Mouse (Mus musculus): Measurements from ENCODE around the gene Kcnq5.
"Not testable (repeated sequence)": the region's sequence is repeated elsewhere in the genome, so short reads cannot be mapped to it uniquely, and the experiment has no call there.

Kcnq5 gene

DNA sequence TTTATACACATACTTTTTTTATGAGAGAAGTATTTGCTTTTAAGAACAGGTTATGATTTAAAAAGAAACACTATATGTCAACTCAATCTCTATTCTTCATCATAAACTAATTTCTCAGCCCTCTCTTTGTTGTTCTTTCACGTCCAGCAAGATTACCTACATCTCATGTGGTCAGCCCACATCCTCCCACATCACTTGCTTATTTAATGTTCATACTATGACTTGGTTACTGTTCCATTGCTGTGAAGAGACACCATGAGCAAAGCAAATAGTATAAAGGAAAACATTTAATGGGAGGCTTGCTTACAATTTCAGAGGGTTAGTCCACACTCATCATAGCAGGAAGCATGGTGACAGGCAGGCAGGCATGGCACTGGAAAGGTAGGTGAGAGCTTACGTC is 124.4 kb downstream of the Kcnq5 start:
- no peak for DNase-seq

DNA sequence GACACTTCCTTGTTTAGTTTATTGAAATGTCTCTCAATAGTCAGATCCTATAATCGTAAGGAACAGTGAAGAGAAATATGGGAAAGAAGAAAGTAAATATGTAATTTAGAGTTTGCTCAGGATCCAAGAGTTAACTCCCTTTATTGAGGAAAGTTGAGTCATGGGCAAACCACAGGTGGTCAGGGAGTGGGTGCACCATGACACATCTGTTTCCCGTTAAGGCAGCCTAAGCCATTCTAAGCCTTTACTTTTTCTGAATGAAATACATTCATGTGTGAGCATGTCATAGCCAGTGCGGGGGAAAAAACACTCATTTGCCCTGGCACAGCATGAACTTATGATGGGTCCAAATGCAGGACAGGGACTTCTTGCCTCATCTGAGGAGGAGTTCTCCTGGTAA is 125.4 kb downstream of the Kcnq5 start:
- no peak for DNase-seq

DNA sequence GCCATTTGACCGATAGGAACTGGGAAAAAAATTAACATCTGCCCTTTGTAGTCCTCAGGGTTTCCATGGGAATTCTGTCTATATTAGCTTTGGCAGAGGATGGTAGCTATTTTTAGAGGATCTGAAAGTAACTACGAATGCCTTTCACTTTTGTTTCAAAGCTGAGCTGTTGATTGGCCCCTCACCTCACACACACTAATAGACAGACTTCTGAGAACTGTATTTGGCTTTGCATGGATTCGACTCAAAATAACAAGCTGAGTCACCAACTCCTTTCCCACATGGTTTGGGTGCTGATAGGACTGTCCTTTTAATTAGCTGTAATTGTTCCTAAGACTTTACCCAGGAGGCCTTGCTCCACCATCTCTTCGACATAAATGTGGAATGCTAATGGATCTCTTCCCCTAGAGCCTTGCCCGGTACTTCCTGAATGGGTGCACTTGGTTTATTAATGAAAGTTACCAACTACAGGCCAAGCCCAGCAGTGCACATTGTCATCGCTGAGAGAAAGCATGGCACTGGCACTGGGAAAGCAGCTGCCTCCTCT is 131.8 kb downstream of the Kcnq5 start:
- no peak for DNase-seq

DNA sequence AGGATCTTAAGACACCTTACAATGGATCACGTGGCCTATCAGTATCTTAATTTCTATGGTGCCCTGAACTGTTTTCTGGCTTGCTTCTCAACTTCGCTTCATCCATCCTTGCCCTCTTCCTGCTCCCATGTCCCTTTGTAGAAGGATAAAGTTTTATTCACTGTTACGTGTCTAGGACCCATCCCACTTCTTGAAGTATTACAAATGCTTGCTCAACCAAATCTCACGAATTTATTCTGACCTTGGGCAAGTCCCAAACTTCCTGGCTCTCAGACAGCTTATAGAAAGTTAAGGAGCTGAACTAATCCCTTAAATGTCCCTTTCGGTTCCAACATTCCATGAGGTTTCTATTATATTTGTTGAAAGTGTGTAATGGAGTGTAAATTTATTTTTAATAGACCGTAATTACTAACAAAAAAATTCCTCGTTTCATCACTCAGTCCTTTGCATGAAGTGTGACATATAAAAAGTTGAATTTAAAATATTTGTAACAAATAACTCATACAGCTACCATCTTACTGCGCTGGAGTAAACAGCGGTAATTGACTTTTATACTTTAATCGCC is 141.6 kb downstream of the Kcnq5 start:
- no peak for DNase-seq

DNA sequence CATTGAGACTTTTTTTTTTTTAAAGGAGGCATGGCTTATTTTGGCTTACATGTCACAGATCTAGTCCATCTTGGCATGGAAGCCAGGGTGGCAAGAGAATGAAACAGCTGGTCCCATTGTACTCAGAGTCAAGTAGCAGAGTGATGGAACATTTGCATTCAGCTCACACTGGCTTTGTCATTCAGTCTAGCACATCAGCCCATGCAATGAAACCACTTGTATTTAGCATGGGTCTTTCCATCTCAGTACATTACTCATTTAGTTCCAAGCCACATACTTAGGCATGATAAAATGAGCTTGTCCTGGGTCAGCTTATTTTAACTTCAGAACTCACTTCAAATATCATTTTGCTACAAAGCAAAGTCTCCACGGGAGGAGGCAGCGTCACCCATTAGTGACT is 156.7 kb downstream of the Kcnq5 start:
- DNase-seq = no peak

DNA sequence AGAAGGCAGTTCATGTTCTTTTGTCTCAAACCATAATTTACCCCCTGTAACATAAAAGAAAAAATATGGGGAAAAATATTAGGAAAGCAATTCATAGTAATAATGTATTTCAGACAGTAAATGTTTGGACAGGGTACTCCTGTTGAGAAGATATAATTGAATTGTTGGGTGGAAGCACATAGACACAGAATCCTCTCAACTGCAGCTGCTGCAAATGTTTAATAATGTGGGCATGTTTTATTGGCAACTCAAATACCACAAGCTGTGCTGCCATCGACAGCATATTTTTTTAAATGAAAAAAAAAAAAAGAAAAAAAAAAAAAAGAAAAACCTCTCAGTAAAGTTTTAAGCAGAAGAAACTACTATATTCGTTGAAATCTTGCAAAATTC is 157.3 kb downstream of the Kcnq5 start:
- no peak for DNase-seq

DNA sequence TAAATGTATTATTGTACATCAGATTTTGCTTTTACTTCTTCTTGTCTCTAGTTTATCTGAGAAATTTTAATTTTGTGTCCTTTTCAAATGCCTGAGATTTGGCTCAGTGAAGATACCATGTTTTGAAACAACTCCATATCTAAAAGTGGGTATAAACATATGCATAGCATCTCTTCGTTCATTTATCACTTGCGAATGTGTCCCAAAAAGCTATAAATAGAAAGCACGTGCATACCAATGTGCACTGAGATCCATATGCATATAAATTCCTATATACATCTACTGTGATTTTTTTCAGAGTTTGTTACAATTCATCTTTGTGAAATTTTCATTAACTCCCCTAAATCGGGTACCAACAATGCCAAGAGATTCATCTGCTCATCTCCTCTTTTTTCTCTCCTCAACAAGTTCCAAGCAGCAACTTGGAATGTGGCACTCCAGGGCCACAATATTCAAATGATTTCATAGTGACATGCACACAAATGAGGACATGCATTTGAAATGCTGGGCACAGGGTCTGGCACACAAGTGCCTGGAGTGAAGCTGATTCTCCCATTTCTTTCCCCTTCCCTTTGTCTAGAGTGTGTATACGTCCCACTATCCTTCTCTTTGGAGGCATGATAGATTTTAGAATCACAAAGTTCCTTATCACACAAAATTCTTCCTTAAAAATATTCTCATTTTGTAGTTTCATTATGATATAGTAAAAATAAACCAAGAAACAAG is 157.8 kb downstream of the Kcnq5 start:
- no peak for DNase-seq

DNA sequence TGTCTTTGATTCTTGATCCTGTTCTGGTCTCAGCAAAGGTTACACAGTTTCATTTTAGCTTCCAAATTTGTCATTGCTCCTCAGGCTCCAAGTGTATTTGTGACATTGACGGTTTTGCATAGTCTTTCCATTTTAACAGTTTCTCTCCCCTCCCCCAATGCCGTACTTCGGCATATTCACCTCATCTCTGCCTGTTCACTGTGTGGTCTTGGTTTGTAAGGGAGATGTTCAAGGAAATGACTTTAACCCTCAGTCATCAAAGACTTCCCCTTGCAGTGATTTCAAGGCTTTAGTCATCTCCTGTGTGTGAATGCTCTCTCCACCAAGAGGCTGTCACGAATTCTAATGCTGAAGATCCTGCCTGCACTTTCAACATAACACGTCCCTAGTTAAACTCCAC is 181.0 kb downstream of the Kcnq5 start:
- DNase-seq = no peak

DNA sequence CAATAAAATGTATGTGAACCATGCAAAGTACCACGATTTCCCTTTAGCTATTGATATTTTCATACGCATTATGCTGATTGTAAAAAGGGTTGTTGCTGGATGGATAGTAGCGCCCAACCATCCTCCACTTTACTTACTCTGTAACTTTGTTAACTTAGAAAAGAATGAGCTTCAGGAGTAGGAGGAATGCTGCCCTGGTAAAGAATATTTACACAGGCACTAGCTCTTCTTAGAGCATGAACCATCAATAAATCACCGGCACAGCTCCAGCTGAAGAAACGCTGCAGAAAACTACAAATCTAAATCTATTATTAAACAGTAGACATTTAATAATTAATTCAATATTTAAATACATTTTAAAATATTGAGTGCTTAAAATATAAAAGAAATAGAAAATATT is 184.2 kb downstream of the Kcnq5 start:
- no peak for DNase-seq

DNA sequence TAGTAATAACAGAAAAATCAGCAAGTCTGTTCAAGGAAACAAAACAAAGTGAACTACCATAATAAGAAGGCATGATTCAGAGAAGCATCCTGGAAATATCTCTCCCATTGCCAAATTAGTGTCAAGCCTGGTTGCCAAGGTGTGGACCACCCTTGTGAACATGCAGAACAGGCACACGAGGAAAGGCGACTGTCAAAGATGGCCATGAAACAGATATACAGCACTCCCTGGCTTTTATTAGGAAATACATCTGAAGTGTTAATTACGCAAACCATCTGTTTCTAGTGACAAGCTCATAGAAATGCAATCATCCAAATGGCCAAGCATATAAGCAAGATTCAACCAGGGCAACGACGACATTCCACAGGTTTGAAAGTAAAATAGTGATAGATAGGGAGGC is 187.8 kb downstream of the Kcnq5 start:
- DNase-seq = no peak

DNA sequence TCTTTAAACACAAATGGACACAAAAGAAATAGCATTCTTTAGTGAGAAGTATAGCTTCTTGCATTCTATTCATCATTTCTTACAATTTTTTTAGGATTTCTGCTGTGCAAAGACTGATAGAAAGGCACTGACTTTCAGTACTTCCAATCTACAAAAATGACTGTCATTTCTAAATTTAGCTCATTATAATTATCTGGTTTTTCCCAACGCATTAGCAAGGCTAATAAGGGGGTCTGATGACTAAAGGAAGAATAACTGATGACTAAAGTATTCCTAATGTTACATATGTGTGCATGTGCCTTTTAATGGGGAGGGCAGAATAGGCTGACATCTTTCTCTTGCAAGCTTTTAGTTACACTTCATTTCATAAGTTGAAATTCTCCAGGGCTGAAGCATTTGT is 191.2 kb downstream of the Kcnq5 start:
- no peak for DNase-seq

DNA sequence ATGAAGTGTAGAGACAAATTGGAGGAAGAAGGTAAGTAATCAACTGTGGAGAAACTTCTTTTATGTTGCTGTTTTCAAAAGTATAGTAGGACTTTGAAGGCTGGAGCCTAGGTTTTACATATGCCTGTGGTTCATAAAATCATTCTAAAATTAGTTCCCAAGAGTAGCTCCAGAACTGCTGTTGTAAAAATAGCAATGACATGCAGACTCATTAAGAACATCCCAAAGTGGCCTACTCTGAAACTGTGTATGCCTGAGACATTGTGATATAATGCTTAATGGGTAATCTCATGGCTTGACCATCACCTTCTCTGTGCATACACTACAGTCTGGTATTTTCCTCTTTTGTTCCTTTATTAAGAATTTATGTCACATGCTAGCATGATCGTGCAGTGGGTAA is 212.4 kb downstream of the Kcnq5 start:
- DNase-seq = no peak

DNA sequence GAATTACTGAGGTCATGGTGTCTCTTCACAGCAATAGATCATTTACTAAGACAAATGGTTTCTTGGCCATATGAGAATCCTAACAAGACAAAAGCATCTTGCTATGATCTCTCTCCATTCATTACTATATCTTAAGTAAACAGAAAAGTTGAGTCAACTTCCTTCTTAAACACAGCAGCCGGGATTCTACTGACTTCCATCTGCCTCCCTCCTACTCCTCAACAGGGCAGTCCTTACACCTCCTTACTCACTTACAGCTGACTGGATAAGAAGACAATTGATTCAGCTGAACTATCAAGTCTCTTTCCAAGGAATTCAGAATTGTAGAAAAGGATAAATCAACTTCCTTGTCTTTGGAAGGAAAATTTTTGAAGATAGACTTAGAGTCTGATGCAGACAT is 232.6 kb downstream of the Kcnq5 start:
- no peak for DNase-seq

DNA sequence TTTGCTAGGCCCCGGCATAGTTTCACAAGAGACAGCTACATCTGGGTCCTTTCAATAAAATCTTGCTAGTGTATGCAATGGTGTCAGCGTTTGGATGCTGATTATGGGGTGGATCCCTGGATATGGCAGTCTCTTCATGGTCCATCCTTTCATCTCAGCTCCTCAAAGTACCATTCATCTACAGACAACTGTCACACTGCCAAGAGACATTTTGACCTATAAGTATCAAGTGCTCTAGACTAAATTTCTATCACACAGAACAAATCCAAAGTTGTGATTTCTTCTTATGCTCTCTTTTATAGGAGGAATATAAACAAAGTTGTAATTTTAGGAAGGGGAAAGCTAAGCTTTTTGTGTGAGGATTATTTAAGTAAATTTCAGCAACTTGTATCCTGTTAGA is 238.5 kb downstream of the Kcnq5 start:
- DNase-seq = not testable (repeated sequence)

DNA sequence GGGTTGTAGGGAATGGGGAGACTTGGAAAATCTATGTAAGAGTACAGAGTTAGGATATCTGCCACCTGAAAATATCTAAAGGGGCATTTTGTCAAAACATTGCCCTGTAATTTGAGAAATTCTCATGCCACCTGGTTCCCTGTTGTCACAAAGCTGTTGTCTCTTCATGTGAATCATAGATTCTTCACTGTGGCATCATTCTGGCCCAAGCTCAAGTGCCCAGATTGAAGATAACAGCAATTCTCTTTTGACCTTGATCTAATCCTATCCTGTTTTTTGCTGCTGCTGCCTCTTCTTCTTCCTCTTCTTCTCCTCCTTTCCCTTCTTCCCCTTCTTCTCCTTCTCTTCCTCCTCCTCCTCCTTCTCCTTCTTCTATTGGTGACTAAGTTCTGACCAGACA is 240.5 kb downstream of the Kcnq5 start:
- DNase-seq = no peak

DNA sequence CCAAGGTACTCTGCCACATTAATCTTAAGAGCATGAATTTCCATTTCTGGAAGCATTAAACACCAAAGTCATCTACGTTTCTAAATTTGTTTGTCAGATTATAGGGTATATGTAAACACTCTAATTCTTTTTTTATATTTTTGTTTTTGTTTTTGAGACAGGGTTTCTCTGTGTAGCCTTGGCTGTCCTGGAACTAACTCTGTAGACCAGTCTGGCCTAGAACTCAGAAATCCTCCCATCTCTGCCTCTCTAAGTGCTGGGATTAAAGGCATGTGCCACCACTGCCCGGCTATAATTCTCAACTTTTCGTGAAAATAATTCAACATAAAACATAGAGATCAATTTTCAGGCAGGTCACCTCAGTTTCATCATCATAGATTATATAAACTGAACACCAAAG is 246.9 kb downstream of the Kcnq5 start:
- no peak for DNase-seq

DNA sequence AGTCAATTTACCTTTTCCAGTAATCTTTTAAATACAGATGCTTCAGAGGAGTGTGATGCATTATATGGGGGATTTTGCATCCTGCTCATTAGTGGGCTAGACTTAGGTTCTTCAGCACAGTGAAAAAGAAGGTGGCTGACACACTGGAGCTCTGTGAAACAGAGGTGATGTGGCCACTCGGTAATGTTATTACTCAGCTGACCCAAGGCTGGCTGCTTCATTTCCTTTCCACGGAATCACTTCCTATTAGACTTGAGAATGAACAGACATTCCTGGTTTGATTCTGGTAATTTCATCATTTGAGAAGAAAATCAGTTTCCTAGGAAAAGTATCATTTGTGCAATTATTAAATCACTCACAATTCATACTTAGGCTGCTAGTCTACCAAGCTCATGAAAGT is 249.0 kb downstream of the Kcnq5 start:
- no peak for DNase-seq

DNA sequence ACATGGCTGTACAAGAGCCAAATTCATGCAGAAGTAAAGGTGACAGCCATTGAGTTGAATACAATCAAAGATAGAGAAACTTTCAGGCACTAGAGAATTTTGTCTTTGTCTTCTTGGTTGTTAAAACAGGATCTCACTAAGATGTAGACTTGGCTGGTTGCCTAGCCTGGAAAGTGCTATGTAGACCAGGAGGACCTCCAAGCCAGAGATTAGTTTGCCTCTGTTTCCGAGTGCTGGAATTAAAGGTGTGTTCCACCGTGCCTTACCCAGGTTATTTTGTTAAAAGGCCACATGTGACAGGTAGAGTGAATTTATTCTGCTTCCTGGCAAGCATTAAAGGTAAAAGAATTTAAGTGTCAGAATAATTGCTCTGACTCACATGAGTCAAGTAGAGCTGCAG is 271.3 kb downstream of the Kcnq5 start:
- no peak for DNase-seq

DNA sequence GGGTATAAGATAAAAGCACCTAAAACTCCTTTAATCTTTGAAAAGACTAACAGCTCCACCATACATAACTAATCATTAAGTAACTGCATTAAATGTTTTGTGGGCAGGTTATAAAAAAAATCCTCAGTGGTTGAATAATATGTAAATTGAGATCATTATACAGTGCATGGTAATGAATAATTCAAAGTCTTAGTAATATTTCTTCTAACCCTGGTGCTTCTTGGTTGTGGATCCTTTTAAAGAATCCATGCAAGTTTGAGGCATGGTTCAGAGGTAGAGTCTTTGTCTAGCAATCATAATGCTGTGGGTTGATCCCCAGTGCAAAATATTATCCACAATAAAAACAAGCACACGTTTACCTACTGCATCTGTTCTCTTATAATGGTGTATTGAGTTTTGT is 272.8 kb downstream of the Kcnq5 start:
- no peak for DNase-seq

DNA sequence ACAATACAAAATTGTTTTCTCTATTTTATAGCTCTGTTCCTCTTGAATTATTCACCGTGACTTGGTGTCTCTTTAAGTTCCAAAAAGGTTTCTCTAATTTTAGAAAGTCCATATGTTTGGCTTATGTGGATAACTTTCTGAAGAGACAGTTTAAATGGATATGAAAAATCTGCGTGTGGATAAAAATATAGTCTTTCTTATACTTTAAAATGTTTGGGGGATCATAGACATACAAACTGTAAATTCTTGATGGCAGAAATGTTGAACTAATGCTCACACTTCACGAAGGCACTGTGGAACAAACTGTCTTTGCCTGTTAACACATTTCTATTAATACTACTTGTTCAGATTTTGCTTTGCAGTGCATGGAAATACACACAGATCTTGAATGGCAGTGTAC is 277.3 kb downstream of the Kcnq5 start:
- no peak for DNase-seq

DNA sequence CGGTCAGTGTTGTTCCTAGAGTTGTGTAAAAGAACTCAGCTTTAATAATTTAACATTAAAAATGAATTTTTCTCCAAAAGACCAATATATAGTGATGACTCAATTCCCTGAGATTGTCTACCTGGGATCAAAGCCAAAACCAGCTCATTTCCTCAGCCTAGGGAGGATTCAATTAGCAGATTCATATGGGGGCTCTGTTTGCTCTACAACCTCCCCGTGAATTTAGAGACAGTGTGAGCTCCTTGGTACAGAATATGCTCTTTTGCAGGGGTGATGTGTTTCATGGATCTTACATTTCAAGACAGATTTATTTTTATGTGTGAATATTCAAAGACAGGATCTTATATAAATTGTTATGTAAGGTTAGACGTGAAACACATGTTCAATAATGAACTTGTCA is 284.9 kb downstream of the Kcnq5 start:
- no peak for DNase-seq

DNA sequence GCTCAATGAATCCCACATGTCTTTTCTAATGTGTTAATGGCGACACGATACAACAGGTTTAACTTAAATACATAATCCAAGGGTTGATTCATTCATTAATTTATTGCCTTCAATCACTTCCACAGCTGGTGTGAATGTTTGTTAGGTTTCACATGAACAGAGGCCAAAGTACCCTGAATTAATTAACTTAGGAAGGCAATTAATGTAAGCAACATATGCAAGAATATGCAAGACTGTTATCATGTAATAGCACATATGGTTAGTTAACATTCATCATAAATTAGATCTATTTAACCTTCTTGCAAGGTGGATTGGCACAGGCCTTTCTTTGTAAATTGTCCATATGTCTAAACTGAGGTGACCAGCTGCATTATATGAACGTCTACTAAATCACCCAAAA is 300.9 kb downstream of the Kcnq5 start:
- no peak for DNase-seq

DNA sequence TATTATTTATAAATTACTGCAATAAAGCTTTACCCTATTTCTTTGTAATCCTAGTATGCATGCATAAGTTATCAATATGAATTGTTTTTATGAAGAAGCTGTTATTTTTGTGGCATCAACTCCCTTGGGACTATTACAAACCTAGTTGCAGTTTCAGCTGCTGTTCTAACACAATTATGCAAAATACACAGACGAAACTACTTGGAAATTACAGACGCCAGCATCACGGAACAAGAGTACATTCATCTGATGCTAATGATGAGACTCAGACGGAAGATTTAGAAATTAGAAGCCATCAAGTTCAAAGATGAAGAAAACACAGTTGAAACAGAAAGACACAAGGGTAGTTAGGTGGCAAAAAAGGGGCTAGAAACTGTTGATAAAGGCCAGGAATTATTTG is 310.9 kb downstream of the Kcnq5 start:
- no peak for DNase-seq

DNA sequence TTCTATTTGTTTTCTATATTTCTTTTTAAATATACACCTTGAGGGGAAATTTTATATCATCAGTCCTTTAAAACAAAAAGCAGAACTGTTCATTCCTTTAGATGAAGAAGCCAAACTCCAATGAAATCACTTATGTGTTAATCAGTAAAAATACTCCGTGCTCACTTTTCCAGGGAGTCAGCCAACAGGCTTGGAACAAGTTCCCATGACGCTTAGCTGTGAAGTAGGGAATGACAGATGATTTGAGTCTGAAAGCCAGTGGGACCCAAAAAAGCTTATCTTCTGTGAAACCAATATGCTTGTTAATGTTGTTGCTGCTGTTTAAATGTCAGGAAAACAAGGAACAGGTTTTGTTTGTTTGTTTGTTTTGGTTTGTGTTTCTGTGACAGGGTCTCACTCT is 326.3 kb downstream of the Kcnq5 start:
- DNase-seq = no peak

DNA sequence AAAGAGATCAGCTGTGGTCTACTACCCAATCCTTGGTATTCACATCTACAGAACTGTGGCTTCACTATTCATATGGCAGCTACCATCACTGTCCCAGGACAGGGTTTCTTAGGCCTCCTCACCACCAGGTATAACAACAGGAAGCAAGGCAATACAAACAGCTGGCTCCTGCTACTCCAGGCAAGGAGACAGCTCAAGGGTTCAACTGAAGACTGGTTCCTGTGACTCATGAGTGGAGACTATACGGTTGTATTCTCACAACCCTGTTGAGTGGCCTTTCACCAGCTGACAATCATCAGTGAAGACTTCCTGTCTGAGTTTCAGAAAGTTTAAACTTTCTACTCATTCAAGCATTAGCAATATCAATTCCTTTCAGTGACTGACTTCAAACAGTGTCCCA is 327.7 kb downstream of the Kcnq5 start:
- no peak for DNase-seq

Data from thymus, postnatal 14 days (tissue).